Mouse (Mus musculus) thymus, postnatal 14 days (tissue): ENCODE results near the gene 4930522L14Rik.
"Not testable (repeated sequence)": the region's sequence is repeated elsewhere in the genome, so short reads cannot be mapped to it uniquely, and the experiment has no call there.

ENCODE experiments used
- DNase-seq: peaks from one replicate; pipeline ENCODE4 v3.0.0; 2021

4930522L14Rik gene

GRCm38 (mm10) chr5:109751391-109752071 lies at the start of gene 4930522L14Rik:
TSS of gene 4930522L14Rik (minus strand) at chr5:109751886.
- DNase-seq, result peak; percentile 73

GRCm38 (mm10) chr5:109801466-109801865 lies 49.8 kb upstream of the 4930522L14Rik start:
- not testable (repeated sequence) for DNase-seq

GRCm38 (mm10) chr5:109799948-109800347 lies 48.3 kb upstream of the 4930522L14Rik start:
- DNase-seq, result not testable (repeated sequence)

- DNase-seq, result not testable (repeated sequence)
These were observed 45.3 kb upstream of the 4930522L14Rik start for GRCm38 (mm10) chr5:109797017-109797416.

GRCm38 (mm10) chr5:109795967-109796652 lies 44.4 kb upstream of the 4930522L14Rik start:
- peak; percentile 58 for DNase-seq

GRCm38 (mm10) chr5:109752073-109752780 lies 541 bp upstream of the 4930522L14Rik start:
- not testable (repeated sequence) for DNase-seq

- not testable (repeated sequence) for DNase-seq
These were observed 6.6 kb downstream of the 4930522L14Rik start for GRCm38 (mm10) chr5:109745081-109745480.

GRCm38 (mm10) chr5:109717341-109717740 lies 34.3 kb downstream of the 4930522L14Rik start:
- DNase-seq, result not testable (repeated sequence)

- not testable (repeated sequence) for DNase-seq
These were observed 60.3 kb downstream of the 4930522L14Rik start for GRCm38 (mm10) chr5:109691205-109691965.

GRCm38 (mm10) chr5:109690537-109691201 lies 61.0 kb downstream of the 4930522L14Rik start, which contains the start of gene 5430403G16Rik:
TSS of gene 5430403G16Rik (minus strand) at chr5:109691041.
- DNase-seq, result peak; percentile 87
